Mouse (Mus musculus) hindbrain, embryonic 14.5 days (tissue): Measurements from ENCODE around the gene Mrpl41. TPM values are rescaled to one million over a fixed set of nuclear protein-coding genes. Genes with fewer than 3 reads are reported as not detected.

Experiments
- ATAC-seq: fragments of 200-750 bp; cut with Nextera tagmentation; 2 replicates; pipeline ENCODE4 v1.8.0; 2017; ENCODE audit warnings: moderate number of reproducible peaks, mild to moderate bottlenecking, moderate TSS enrichment, moderate library complexity; ENCODE audit not compliant: low FRiP score
- DNase-seq: peaks from one replicate; pipeline ENCODE4 v3.0.0-alpha.2; 2015; ENCODE audit warnings: low spot score
- H3K27ac ChIP-seq: fragments of 300-500 bp; sonication (generic); 2 replicates; pipeline ENCODE4 v1.5.1; 2014; ENCODE audit warnings: mild to moderate bottlenecking, moderate library complexity
- H3K27me3 ChIP-seq: fragments of 300-500 bp; sonication (generic); 2 replicates; pipeline ENCODE4 v1.6.1; 2014; ENCODE audit warnings: mild to moderate bottlenecking, low read length, mixed read lengths; ENCODE audit not compliant: control insufficient read depth, insufficient read depth
- H3K36me3 ChIP-seq: fragments of 300-500 bp; sonication (generic); replicated peaks from 2 replicates; pipeline ENCODE4 v1.6.1; 2014; ENCODE audit not compliant: control insufficient read depth, insufficient read depth
- H3K4me1 ChIP-seq: fragments of 300-500 bp; sonication (generic); replicated peaks from 2 replicates; pipeline ENCODE4 v1.6.1; 2014; ENCODE audit warnings: antibody characterized with exemption, low read length, mixed read lengths; ENCODE audit not compliant: control insufficient read depth, insufficient read depth
- H3K4me2 ChIP-seq: fragments of 300-500 bp; sonication (generic); replicated peaks from 2 replicates; pipeline ENCODE4 v1.6.1; 2014; ENCODE audit warnings: mild to moderate bottlenecking, moderate library complexity
- H3K4me3 ChIP-seq: fragments of 300-500 bp; sonication (generic); replicated peaks from 2 replicates; pipeline ENCODE4 v1.5.1; 2014; ENCODE audit warnings: mild to moderate bottlenecking, low read length
- H3K9ac ChIP-seq: fragments of 300-500 bp; sonication (generic); 2 replicates; pipeline ENCODE4 v1.6.1; 2014
- H3K9me3 ChIP-seq: fragments of 300-500 bp; sonication (generic); 2 replicates; pipeline ENCODE4 v1.6.1; 2016; ENCODE audit warnings: low read length; ENCODE audit not compliant: control insufficient read depth
- WGBS: fragments of 180-500 bp; shearing (Covaris S2); extraction: QIAGEN DNeasy Blood & Tissue Kit; methylation state at CpG from one replicate; pipeline ENCODE4 v1.1.7; 2014; 5-methylcytosine and 5-hydroxymethylcytosine counted together
- microRNA-seq: library from miRNA; unstranded; fragments of <30 nt; microRNA quantifications from one replicate; pipeline ENCODE4, GENCODE M21; 2016
- polyA plus RNA-seq: library from polyadenylated mRNA; unstranded; fragments of >200 nt; fragmentation: Nextera tagmentation; extraction: Ambion mirVana; gene quantifications from 2 replicates; pipeline ENCODE4 v1.2.1, GENCODE M21; 2014

Gene Mrpl41
- polyA plus RNA-seq, 1 experiment from 2014 or later = 187 TPM

DNA sequence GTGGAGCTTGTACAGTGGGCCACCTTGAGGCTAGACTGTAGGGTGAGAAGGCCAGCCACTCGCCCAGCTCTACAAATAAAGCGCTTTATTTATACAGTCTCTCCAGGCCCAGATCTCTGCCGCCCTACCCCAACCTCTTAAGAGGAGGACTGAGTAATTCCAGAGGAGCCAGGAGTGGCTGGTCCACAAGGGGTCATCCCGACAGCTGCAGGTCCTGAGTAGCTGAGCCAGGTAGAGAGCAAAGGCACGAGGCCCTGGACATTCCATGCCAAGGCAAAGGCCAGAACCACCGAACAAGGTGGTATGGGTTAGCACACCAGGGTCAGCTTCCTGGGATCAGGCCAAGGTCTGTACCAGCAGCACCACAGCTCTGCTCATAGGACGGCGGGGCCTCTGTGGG lies 49.6 kb downstream of the Mrpl41 start:
- no peak overlapping the region for H3K4me2 ChIP-seq
- no peaks in the 10 kb centered on the region for H3K4me1 ChIP-seq
- no peak overlapping the region for H3K9ac ChIP-seq
- H3K36me3 ChIP-seq = 0 out of 2 replicates have a peak, but pooled peaks cover 6% of the 10 kb centered on the region
- DNase-seq = no peak
- no peaks in the 10 kb centered on the region for H3K9me3 ChIP-seq
- no peak overlapping the region for H3K4me3 ChIP-seq
- H3K27me3 ChIP-seq = no peaks in the 10 kb centered on the region
- WGBS = 93% methylated on average over 8 of the region's 8 CpGs
- no peak overlapping the region for H3K27ac ChIP-seq
- no peak for ATAC-seq

Small RNA genes within 50 kb of the gene (microRNA-seq; reads per million reads assigned to microRNA genes)
- gene Gm22875 = not detected

Other genes with a start within 250 kb of the Mrpl41 start
- gene Cacna1b, start 211.9 kb downstream of the Mrpl41 start, polyA plus RNA-seq = 15.9 and 17.9 TPM in 2 replicates
- 77.7 and 81.8 TPM in 2 replicates for gene Ehmt1, start 55.5 kb downstream of the Mrpl41 start, polyA plus RNA-seq
- gene Arrdc1, start 39.8 kb downstream of the Mrpl41 start, polyA plus RNA-seq = 22.6 and 26.0 TPM in 2 replicates
- gene Zmynd19, start 25.3 kb downstream of the Mrpl41 start, polyA plus RNA-seq = 23.4 and 23.9 TPM in 2 replicates
- 32.6 and 32.8 TPM in 2 replicates for gene Dph7, start 12.7 kb downstream of the Mrpl41 start, polyA plus RNA-seq
- 2.4 and 3.7 TPM in 2 replicates for gene Pnpla7, start 935 bp upstream of the Mrpl41 start, polyA plus RNA-seq
- 117 and 126 TPM in 2 replicates for gene Nsmf, start 79.3 kb upstream of the Mrpl41 start, polyA plus RNA-seq
- gene Entpd8, start 105.2 kb upstream of the Mrpl41 start, polyA plus RNA-seq = 0.21 TPM in 1 of 2 replicates, not detected in the other
- not detected in 2 replicates for gene Noxa1, start 120.1 kb upstream of the Mrpl41 start, polyA plus RNA-seq
- 15.6 and 19.9 TPM in 2 replicates for gene Nrarp, start 205.7 kb upstream of the Mrpl41 start, polyA plus RNA-seq
- 2.0 and 2.2 TPM in 2 replicates for gene Tor4a, start 221.8 kb upstream of the Mrpl41 start, polyA plus RNA-seq
- gene Nelfb, start 236.4 kb upstream of the Mrpl41 start, polyA plus RNA-seq = 88.0 and 91.6 TPM in 2 replicates
- not detected in 2 replicates for gene Stpg3, start 239.5 kb upstream of the Mrpl41 start, polyA plus RNA-seq
- gene Fam166a, start 243.6 kb upstream of the Mrpl41 start, polyA plus RNA-seq = not detected in 2 replicates
- gene Tubb4b, start 249.6 kb upstream of the Mrpl41 start, polyA plus RNA-seq = 382 and 411 TPM in 2 replicates